Mouse (Mus musculus) C2C12 (cell line): Measurements from ENCODE around the gene Gm20683. TPM values are rescaled to one million over a fixed set of nuclear protein-coding genes. Genes with fewer than 3 reads are reported as not detected.
A peak's percentile ranks its signal among the peaks of the same experiment; 100 is the strongest.

ENCODE experiments used
- H3K27me3 ChIP-seq: one replicate; pipeline ENCODE4 v1.6.1; 2011; ENCODE audit not compliant: control insufficient read depth, insufficient read depth, insufficient read length
- H3K36me3 ChIP-seq: one replicate; pipeline ENCODE4 v1.6.1; 2011; ENCODE audit not compliant: control insufficient read depth, insufficient read depth
- H3K4me3 ChIP-seq: one replicate; pipeline ENCODE4 v1.5.1; 2011; ENCODE audit warnings: mild to moderate bottlenecking, control low read depth; ENCODE audit not compliant: poor library complexity, insufficient read depth, severe bottlenecking
- H3K79me2 ChIP-seq: one replicate; pipeline ENCODE4 v1.6.1; 2011; ENCODE audit not compliant: control insufficient read depth, insufficient read depth
- H3K79me3 ChIP-seq: one replicate; pipeline ENCODE4 v1.6.1; 2011; ENCODE audit warnings: low read depth, control low read depth
- H3ac ChIP-seq: one replicate; pipeline ENCODE3; 2011; ENCODE audit warnings: low read depth; ENCODE audit not compliant: control insufficient read depth, insufficient read length
- CEBPB ChIP-seq: IDR thresholded peaks from one replicate; pipeline ENCODE4 v1.6.1; 2011; ENCODE audit warnings: low read depth, mild to moderate bottlenecking, control low read depth, moderate library complexity
- CTCF ChIP-seq: IDR thresholded peaks from one replicate; pipeline ENCODE4 v1.5.1; 2011; ENCODE audit not compliant: control insufficient read depth, insufficient read depth, insufficient read length
- FOSL1 ChIP-seq: IDR thresholded peaks from one replicate; pipeline ENCODE4 v1.8.0; 2011; ENCODE audit warnings: mild to moderate bottlenecking, low read length; ENCODE audit not compliant: poor library complexity, insufficient read depth, severe bottlenecking
- MAX ChIP-seq: IDR thresholded peaks from one replicate; pipeline ENCODE4 v1.6.1; 2011; ENCODE audit warnings: mild to moderate bottlenecking, control low read depth
- MYOD1 ChIP-seq: IDR thresholded peaks from one replicate; pipeline ENCODE4 v1.6.1; 2011; ENCODE audit warnings: low read depth; ENCODE audit not compliant: control insufficient read depth, insufficient read length
- MYOG ChIP-seq: IDR thresholded peaks from one replicate; pipeline ENCODE4 v1.6.1; 2011; ENCODE audit not compliant: control insufficient read depth, insufficient read length; ENCODE audit errors: extremely low read depth
- USF1 ChIP-seq: IDR thresholded peaks from one replicate; pipeline ENCODE4 v1.6.1; 2011; ENCODE audit warnings: low read depth, mild to moderate bottlenecking, control low read depth, moderate library complexity
- polyA plus RNA-seq: library from polyadenylated mRNA; unstranded; fragments of >200 nt; fragmentation: generic; extraction: Trizol; gene quantifications from one replicate; pipeline ENCODE4 v1.2.1, GENCODE M21; 2012; ENCODE audit warnings: missing spikeins

The Gm20683 gene
- polyA plus RNA-seq, 1 experiment, result 0.89 TPM

DNA sequence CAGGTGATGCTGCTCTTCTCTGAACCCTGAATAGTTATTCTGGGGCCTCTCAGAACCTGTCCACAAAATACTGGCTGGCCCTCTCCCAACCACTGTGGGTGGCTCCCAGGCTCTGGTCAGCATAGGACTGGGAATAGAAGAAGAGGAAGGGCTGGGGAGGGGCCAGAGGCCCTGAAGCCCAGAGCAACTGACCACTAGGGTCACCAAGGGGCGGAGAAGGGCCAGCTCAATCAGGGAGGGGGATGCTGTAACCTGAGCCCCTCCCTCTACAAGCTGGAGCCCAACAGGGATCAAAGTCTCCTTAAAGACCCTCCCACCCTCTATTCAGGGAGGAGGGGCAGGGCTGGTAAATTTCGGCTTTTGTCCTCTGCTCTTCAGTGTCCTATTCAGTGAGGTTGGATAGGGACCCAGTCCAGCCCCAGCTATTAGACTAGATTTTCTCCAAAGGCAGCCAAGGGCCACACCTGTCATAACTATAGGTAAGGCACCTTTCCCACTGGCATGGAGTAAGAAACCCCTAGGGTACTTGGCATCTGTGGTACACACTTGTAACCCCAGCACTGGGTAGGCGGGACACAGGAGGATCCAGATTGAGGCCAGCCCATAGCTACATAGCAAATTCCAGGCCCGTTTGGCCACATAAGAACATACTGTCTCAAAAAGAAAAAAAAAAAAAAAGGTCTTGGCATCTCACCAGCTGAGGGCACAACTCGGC, 38.8 kb upstream of the Gm20683 start, which contains the start of gene Wfikkn1:
Gene Wfikkn1 (minus strand): TSS at position 663 of the 715 bp plus-strand sequence.
- peaks cover 17% of the 10 kb centered on the region for H3K36me3 ChIP-seq
- no peak within 1 kb of the TSS for H3K4me3 ChIP-seq
- H3K79me3 ChIP-seq, result no peaks in the 10 kb centered on the region
- no peak within 1 kb of the TSS for H3ac ChIP-seq
- TF ChIP-seq MAX, result no peak
- TF ChIP-seq FOSL1, result no peak
- TF ChIP-seq USF1, result no peak
- TF ChIP-seq CEBPB, result no peak
- no peak for TF ChIP-seq MYOD1
- TF ChIP-seq MYOG, result no peak
- no peak for TF ChIP-seq CTCF
- H3K27me3 ChIP-seq, result no peaks in the 10 kb centered on the region
- H3K79me2 ChIP-seq, result peaks cover 8% of the 10 kb centered on the region

GRCm38 (mm10) chr17:25879750-25880149, 38.2 kb upstream of the Gm20683 start:
- Histone ChIP-seq H3ac (no peak overlapping the region), H3K4me3 (no peak overlapping the region), H3K27me3 (no peaks in the 10 kb centered on the region), H3K79me3 (no peaks in the 10 kb centered on the region), H3K36me3 (peaks cover 17% of the 10 kb centered on the region), H3K79me2 (peaks cover 8% of the 10 kb centered on the region)
- no peak for TF ChIP-seq USF1

DNA sequence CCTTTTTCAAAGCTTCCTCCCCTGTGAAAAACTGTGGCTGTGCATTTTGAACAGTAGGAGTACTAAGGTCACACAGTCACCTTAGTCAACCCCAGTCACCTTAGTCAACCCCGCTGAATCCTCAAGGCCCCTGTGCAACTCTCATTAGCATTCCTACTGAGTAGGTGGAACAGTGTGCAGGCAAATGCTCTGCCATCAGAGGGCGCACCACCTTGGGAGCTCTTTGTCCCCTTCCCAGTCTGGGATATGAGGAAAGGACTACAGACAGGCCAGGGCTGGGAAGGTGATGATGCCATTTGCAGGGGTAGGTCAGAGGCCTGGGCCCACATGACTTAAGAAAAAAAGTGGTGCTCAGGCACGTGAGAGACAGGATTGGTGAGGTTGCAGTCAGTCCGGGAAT, 37.7 kb upstream of the Gm20683 start:
- H3K79me2 ChIP-seq, result peaks cover 8% of the 10 kb centered on the region
- no peaks in the 10 kb centered on the region for H3K27me3 ChIP-seq
- H3K4me3 ChIP-seq, result no peak overlapping the region
- peak; percentile 38 for TF ChIP-seq CTCF
- TF ChIP-seq USF1, result no peak
- no peak for TF ChIP-seq MYOG
- peaks cover 17% of the 10 kb centered on the region for H3K36me3 ChIP-seq
- no peaks in the 10 kb centered on the region for H3K79me3 ChIP-seq
- no peak overlapping the region for H3ac ChIP-seq

DNA sequence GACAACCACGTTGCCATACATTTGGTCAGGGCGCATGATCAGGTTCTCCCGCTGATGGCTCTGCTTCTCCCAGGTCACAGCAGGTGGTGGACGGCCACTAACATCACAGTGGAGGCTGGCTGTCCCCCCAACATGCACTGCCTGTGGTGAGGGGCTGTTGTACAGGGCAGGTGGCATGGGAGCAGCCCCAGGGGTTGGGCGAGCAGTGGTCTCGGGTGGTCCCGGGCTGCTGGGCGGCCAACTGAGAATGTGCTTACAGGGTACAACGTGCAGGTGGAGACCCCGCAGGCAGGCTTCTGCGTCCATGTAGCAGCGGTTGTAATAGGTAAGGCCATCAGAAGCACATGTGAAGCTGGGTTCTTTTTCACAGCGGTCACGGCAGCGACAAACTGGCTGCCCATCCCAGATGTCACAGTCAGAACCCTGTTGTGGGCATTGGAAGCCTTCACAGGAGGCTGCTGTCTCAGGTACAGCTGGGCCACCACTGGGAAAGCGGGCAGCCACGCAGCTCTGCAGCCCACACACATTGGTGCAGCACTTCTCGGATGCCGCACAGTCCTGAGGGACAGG, 37.1 kb upstream of the Gm20683 start:
- Histone ChIP-seq H3K4me3 (no peak overlapping the region), H3ac (no peak overlapping the region), H3K79me3 (no peaks in the 10 kb centered on the region), H3K36me3 (peaks cover 14% of the 10 kb centered on the region), H3K27me3 (no peaks in the 10 kb centered on the region), H3K79me2 (peaks cover 8% of the 10 kb centered on the region)
- TF ChIP-seq FOSL1 (no peak), CEBPB (no peak), MYOD1 (no peak), MAX (no peak), MYOG (no peak), USF1 (no peak), CTCF (no peak)

- Histone ChIP-seq H3K27me3 (no peaks in the 10 kb centered on the region), H3K79me3 (no peaks in the 10 kb centered on the region), H3K4me3 (no peak overlapping the region), H3ac (no peak overlapping the region), H3K36me3 (peaks cover 10% of the 10 kb centered on the region), H3K79me2 (peaks cover 8% of the 10 kb centered on the region)
- TF ChIP-seq CTCF (no peak), MYOD1 (no peak), MAX (no peak), MYOG (no peak), FOSL1 (no peak), CEBPB (no peak), USF1 (no peak)
Measured at GRCm38 (mm10) chr17:25877741-25878610, 36.4 kb upstream of the Gm20683 start.
